Mouse (Mus musculus): ENCODE results near the gene Trim12c. TPM values are rescaled to one million over a fixed set of nuclear protein-coding genes. Genes with fewer than 3 reads are reported as not detected.
A peak's percentile ranks its signal among the peaks of the same experiment; 100 is the strongest.
"Not testable (repeated sequence)": the region's sequence is repeated elsewhere in the genome, so short reads cannot be mapped to it uniquely, and the experiment has no call there.

The Trim12c gene
- 1 to 10 TPM; 2.6 to 3.5 TPM for total RNA-seq (2021)
- long read RNA-seq, experiment 1, partial matches to known transcripts: 0 of 1 reads
- long read RNA-seq, experiment 1, other reads (novel, unspliced or antisense): 1 of 1 reads
- long read RNA-seq, experiment 2: 0 reads

DNA sequence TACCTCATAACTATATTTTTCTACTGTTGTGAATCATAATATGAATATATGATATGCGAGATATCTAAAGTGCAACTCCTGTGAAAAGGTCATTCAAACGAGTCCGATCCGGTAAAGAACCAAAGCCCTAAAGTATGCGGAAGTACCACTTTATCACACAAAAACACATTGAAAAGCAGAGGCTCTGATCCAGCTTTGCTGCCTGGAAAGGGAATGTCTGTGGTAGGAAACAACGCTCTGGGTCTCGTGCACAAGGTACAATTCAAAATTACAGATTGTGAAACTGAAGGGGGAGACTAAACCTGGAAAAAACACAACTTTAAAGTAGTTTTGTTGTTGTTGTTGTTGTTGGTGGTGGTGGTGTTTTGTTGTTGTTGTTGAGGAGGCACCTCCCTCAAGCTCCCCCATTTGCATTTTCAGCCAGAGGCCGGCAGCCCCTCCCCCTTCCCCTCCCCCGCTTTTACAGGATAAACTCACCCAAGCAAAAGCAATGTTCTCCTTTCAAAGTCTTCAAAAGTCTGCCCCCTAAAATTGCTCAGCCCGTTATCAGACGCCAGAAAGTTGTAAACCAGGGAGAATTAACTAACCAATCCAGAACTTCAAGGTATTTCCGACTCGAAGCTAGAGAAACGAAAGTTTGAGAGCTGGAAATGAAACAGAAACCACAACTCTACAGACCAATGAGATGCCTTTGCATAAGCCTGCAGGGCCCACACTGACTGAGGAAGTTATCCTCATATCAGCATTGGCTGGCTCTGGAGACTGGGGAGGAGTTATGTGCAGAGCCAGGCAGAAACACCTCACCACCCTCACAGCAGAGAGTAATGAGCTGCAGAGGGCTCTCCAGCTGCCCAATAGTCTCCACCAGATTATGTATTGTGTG, at the start of gene Trim12c:
Gene Trim12c, minus strand, starts transcription at position 646 of the 883 bp plus-strand sequence.
- peak in 1 of 2 experiments; percentile 36 for DNase-seq (ENCODE audit: low spot score in 2 of 2)

DNA sequence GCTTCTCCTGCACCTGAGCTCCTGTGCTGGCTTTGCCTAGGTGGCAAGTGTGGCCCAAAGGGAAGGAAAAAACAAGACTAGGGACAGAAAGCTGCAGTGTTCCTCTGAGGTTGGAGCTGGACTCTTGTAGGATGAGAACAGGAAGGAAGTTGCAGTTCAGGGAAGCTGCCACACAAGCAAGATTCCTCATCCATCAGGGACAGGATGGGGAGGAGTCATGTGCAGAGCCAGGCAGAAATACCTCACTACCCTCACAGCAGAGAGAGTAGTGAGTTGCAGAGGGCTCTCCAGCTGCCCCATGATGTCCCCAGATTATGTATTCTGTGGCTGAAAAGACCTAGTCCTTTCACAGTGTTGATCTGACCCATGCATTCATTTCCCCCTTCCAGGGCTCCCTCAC, 48.0 kb upstream of the Trim12c start:
- no peak for DNase-seq (ENCODE audit: low spot score in 2 of 2)

DNA sequence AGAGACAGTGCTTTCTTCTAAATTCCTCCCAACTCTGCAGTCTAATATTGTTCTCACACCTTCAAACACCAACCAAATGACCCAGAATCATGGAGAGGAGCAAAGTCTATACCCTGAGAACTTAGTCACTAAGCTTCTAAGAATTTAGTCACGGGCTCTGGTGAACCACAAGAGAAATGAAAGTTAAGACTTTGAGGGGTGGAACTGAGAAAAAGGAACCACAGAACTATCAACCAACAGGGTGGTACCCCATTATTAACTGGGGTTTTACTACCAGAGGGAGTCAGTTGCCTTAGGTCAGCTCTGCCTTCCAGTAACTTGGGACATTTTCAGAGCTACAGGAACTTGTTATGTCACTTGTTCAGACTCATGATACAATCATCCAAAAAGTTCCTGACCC, 47.5 kb upstream of the Trim12c start, which contains the start of gene Trim30c:
Gene Trim30c, minus strand, starts transcription at position 140 of the 400 bp plus-strand sequence.
- DNase-seq (ENCODE audit: low spot score in 2 of 2): no peak

DNA sequence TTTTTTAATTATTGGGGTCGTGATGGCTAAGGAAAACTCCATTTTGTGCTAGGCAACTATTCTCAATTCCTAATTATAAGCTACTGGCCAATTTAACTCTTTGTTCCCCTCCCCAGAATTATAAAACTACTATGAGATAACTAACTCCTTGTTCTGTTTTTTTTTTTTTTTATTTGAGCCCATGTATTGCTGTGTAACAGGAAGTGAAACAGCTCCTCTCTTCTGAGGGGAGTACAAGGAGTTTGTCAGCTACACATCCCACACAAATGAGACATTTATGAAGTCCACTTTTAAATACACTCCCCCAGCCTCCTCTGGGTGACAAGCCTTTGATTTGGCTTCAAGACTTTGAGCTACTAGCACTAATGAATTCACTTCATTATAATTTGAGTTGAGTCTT, 45.3 kb upstream of the Trim12c start:
- no peak for DNase-seq (ENCODE audit: low spot score in 2 of 2)

DNA sequence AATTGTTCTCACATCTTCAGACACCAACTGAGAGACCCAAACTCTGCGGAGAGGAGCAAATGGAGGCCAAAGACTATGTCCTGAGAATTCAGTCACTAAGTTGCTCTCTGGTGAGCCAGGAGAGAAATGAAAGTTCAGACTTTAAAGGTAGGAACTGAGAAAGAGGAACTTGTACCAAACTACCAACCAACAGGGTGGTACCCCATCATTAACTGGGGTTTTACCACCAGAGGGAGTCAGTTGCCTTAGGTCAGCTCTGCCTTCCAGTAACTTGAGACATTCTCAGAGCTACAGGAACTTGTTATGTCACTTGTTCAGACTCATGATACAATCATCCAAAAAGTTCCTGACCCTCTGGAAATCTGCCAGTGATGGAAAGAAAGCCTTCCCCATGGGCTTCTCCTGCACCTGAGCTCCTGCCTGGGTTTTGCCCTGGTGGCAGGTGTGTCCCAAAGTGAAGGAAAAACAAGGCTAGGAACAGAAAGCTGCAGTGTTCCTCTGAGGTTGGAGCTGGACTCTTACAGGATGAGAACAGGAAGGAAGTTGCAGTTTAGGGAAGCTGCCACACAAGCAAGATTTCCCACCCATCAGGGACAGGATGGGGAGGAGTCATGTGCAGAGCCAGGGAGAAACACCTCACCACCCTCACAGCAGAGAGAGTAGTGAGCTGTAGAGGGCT, 16.7 kb upstream of the Trim12c start, which contains the start of gene Trim30b:
Gene Trim30b, minus strand, starts transcription at position 149 of the 679 bp plus-strand sequence.
- DNase-seq (ENCODE audit: low spot score in 2 of 2): no peak

DNA sequence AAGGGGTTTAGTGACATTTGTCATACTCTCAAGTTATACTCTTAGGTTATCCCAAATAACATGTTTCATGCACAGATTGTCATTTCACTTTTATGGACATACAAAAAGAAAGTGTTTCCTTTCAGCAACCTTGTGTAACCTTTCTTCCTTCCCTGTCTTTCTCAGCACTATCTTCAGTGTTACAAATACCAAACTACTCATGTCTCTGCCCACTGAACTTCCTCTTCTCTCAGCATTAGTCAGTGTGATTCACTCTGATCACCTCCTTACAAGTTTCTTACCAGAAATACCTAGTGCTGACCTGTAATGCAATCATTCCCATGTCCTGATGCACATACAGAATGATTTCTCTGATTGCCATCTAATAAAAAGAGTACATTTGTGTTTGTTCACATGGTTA, 13.2 kb upstream of the Trim12c start:
- DNase-seq (ENCODE audit: low spot score in 2 of 2): no peak

DNA sequence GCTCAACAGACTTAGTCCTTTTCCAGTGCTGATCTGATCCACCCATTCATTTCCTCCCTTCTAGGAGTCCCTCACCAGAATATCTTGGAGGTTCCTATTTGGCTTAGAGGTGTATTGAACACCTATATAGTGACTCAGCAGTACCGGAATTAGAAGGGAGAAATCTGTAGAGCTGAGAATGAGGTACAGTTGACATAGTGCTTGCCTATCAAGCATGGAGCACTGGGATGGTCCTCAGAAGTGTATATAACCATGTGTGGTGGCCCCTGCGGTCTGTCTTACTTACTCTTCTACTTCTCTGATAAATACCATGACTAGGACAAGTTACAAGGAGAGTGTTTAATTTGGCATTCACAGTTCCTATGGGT, 422 bp upstream of the Trim12c start:
- DNase-seq (ENCODE audit: low spot score in 2 of 2): no peak

DNA sequence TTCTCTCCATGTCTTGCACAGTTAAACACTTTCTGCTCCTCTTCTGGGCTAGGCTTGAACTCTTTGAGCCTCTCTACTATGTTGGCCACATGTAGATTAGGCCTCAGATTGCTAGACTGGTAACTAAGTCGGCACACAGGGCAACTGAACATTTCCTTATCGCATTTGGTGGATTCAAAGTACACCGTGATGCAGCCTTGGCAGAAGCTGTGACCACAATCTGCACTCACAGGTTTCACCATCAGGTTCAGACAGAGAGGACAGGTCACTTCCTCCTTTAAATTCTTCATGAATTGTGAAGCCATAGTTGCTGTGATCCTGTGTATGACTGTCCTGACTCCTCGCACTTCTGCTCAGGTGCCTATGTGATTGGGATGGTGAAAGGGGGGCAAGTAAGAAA, 5.1 kb downstream of the Trim12c start:
- DNase-seq (ENCODE audit: low spot score in 2 of 2): not testable (repeated sequence)

DNA sequence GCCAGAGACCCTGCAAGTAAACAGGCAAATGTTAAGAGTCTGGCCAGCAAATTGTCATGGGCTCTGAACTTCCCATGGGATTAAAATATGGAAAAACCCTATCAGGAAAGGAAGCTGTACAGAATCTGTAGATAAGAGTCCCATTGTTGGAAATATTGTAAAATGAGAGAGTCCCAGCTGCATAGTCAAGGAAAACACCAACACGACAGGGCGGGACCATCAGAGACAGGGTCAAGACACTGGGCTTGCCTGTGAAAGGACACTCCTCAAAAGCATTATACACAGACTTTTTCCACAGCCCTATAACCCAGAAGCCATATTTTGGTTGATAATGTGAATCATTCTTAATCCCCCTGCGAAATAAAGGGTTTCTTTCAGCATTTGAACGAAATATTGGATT, 12.4 kb downstream of the Trim12c start:
- not testable (repeated sequence) for DNase-seq (ENCODE audit: low spot score in 2 of 2)

DNA sequence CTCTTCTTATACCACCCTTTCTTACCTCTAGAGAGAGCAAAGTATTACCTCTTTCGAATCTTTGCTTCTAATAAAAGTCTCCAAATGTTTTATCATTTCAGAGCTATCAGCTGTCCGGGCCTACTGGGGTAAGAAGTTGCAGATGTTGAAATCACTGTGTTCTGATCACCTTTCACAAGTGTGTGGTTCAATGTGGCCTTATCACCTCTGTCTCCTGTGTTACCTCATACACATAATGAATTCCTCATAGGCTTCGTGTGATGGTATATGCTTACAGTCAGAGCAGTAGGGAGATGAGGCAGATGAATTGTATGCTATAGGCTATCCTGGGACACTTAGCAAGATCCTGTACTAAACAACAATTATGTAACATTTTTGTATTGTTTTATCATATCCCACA, 17.6 kb downstream of the Trim12c start:
- not testable (repeated sequence) for DNase-seq (ENCODE audit: low spot score in 2 of 2)

DNA sequence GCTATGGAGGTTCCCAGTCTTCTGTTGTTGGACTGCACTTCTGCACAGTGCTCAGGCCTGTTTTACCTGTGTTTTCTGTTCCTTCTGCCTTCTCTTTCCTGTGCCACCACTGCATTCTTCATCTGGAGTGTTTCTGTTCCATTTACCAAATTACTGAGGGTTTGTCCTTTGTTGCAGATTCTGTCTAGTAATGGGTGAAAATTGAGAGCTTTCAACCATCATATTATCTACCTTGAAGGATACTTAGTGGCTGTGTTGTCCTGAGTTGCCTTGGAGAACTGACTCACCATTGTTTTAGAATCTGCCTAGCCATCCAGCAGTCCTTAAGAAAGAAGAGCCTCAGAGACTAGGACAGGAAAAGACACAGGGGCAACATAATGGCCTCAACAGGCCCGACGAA, 24.0 kb downstream of the Trim12c start, which contains the start of gene Trim34b:
Gene Trim34b, plus strand, starts transcription at position 301 of the 400 bp plus-strand sequence.
- not testable (repeated sequence) for DNase-seq (ENCODE audit: low spot score in 2 of 2)

DNA sequence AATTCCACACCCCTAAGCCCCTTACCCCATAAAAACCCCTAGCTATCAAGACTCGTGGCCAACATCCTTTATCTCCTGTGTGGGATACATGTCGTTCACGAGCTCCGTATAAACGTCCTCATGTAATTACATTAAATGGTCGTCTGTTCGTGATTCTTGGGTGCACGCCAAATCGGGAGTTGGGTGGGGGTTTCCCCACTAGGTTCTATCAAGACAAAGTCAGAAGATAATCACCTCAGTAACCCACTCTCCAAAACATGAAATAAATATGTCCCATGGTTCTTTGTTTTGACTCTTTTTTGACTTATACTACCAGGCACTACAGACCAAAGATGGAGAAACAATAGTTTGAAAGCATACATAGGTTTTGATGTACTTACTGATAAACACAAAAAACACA, 31.1 kb downstream of the Trim12c start:
- no peak for DNase-seq (ENCODE audit: low spot score in 2 of 2)

DNA sequence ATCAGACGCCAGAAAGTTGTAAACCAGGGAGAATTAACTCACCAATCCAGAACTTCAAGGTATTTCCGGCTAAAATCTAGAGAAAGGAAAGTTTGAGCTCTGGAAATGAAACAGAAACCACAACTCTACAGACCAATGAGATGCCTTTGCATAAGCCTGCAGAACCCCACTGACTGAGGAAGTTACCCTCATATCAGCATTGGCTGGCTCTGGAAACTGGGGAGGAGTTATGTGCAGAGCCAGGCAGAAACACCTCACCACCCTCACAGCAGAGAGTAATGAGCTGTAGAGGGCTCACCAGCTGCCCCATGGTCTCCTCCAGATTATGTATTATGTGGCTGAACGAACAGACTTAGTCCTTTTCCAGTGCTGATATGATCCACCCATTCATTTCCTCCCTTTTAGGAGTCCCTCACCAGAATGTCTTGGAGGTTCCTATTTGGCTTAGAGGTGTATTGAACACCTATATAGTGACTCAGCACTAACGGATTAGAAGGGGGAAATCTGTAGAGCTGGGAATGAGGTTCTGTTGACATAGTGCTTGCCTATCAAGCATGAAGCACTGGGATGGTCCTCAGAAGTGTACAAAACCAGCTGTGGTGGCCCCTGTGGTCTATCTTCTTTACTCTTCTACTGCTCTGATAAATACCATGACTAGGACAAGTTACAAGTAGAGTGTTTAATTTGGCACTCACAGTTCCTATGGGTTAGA, 37.6 kb downstream of the Trim12c start, which contains the start of gene Trim12a:
Gene Trim12a, minus strand, starts transcription at position 98 of the 712 bp plus-strand sequence.
- not testable (repeated sequence) for DNase-seq (ENCODE audit: low spot score in 2 of 2)

DNA sequence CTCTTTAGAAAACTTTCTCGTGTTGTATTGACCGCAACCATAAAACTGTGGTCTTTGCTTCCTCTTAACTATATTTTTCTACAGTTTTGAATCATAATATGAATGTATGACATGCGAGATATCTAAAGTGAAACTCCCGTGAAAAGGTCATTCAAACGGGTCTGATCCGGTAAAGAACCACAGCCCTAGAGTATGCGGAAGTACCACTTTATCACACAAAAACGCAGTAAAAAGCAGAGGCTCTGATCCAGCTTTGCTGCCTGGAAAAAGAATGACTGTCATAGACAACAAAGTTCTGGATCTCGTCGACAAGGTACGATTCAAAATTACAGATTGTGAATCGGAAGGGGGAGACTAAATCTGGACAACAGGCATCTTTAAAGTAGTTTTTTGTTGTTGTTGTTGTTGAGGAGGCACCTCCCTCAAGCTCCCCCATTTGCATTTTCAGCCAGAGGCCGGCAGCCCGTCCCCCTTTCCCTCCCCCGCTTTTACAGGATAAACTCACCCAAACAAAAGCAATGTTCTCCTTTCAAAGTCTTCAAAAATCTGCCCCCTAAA, 38.3 kb downstream of the Trim12c start:
- no peak for DNase-seq (ENCODE audit: low spot score in 2 of 2)

DNA sequence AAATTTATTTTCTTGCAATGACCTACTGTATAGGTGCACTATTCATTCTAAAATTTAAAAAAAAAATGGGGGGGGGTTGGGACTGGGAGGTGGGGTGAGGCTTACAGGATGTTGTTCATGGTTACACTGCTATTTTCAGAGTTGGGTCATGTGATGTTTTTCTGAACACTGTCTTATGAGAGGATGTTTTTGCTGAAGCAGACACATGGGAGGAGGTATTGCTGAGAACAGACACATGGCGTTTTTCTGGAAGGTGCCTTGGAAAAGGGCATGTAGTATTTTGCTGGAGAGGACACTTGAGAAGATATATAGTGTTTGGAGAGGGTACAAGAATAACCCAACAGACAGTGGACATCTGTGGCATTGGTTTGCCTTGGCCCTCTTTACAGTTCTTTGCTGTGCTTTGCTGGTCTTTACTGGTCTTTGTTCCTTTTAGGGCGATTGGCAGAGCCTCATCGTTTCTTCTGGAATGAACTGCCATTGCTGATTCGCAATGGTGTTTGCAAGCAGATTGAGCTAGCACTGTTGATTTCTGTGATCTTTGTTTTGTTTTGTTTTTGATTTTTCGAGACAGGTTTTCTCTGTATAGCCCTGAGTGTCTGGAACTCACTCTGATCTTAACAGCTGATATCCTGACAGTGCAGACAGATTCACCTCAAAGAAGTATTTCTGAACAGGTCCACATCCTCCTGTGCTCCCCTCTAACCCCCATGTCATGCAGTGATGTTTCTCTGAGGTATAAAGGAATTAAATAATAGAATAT, 61.3 kb downstream of the Trim12c start:
- no peak for DNase-seq (ENCODE audit: low spot score in 2 of 2)

DNA sequence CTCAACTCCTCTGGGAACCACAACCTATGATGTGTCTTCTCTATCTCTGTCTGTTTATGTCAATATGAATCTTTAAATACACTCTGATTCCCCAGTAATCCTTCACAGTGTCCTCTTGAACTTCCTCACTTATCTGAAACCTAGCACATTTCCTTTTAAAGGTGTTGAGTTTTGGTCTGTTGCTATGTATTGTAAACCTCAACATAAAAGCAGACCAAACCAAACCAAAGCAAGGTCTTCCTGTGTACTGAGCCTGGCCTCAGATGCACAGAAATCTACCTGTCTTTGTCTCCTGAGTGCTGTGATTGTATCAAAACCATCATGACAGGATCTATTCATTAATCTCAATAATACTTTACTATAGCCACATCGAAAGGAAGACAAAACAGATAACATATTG, 62.5 kb downstream of the Trim12c start:
- DNase-seq (ENCODE audit: low spot score in 2 of 2): no peak
